Mouse (Mus musculus): ENCODE results near the gene Inka2.

DNA sequence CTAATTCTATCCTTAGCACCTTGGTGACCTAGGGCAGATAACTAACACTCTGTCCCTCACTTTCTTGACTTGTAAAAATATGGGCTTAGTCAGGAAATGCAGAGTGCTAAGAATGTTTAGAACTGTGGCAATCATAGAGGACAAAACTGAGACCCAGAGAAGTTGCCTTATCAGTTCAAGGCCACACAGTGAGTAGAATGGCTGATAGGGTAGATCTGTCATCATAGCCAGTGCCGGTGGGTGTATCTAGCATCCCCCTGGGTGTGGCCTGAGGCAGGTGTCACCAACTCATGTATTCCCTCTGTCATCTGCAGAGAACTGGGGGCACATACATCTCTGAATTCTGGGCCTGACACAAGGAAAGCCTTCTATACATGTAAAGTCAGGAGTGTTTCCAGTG, 6.1 kb upstream of the Inka2 start:
- TF ChIP-seq CTCF (IDR thresholded peaks at IDR 0.05; ENCODE audit: low read depth) (no peak), EP300 (optimal IDR thresholded peaks at IDR 0.05) (no peak)

Data from stomach, postnatal 0 days (tissue).